ENCODE assay signal across 8 mouse cellular contexts in the genomic region with DNA sequence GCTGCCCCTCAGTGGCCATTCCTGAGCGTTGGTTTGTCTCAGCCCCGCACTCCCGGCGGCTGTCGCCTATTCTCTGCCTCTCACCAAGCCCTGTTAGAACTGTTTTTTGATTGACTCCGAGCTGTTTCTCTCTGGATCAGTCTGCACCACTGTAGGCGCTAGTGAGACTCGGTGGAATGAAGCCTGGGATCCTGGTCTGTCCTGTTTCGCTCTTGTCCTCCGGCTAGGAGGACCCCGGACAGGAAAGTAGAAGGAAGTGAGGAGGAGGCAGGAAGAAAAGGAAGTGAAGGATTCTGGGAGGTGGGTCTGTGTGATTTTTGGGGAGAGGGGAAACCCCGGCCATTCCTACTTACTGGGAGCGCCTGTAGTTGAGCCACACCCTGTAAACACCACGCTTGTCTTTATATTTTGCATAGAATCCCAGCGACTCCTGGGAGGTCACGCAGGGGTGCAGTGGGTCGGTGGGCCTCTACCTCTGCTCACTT. TPM values are rescaled to one million over a fixed set of nuclear protein-coding genes. Genes with fewer than 3 reads are reported as not detected.
DNase-seq lines count a peak whose midpoint lies in the region; ATAC-seq and TF ChIP-seq lines count a peak whose summit lies in the region.

No protein-coding gene starts in this region.

- peak; percentile 49 to 57 for DNase-seq in layer of hippocampus, postnatal 10 days (ENCODE audit: low spot score in 2 of 2)
- DNase-seq in layer of hippocampus, adult 9-11 months = no peak
- peak; percentile 67 for DNase-seq in forebrain, embryonic 10.5 days (ENCODE audit: extremely low spot score, low spot score)
- DNase-seq in liver, embryonic 13.5 days = no peak
- no peak for DNase-seq in spleen, postnatal 4 days (ENCODE audit: low spot score in 2 of 2)

- no peak for TF ChIP-seq POLR2A in bone marrow, adult 2 months (IDR thresholded peaks at IDR 0.05; ENCODE audit: borderline replicate concordance, control insufficient read depth, low read depth, low read length)
- TF ChIP-seq POLR2A in myocyte (IDR thresholded peaks at IDR 0.05; ENCODE audit: insufficient read length, low read depth) = peak; percentile 44

- under 1% methylated on average over 17 of the region's 17 CpGs for WGBS in bone marrow, adult 2 months
- WGBS in forebrain, embryonic 10.5 days = 0% methylated on average over 17 of the region's 17 CpGs
- under 1% methylated on average over 17 of the region's 17 CpGs for WGBS in hindbrain, embryonic 16.5 days
- 0% methylated on average over 17 of the region's 17 CpGs for WGBS in liver, embryonic 13.5 days (ENCODE audit: insufficient replicate concordance)

- ATAC-seq in hindbrain, embryonic 16.5 days = no peak
- ATAC-seq in liver, embryonic 13.5 days (ENCODE audit: low read depth) = peak; percentile 48

- H3K27me3 ChIP-seq in forebrain, embryonic 10.5 days (ENCODE audit: poor library complexity, severe bottlenecking) = peaks cover 37% of the 10 kb centered on the region
- H3K27me3 ChIP-seq in hindbrain, embryonic 16.5 days (replicated peaks; ENCODE audit: control insufficient read depth, insufficient read depth, low read length) = peaks cover 12% of the 10 kb centered on the region
- peaks cover 27% of the 10 kb centered on the region for H3K27me3 ChIP-seq in liver, embryonic 13.5 days
- H3K27me3 ChIP-seq in myocyte (ENCODE audit: control insufficient read depth, insufficient read depth, insufficient read length) = no peaks in the 10 kb centered on the region

- H3K27ac ChIP-seq in bone marrow, adult 2 months (ENCODE audit: control insufficient read depth, insufficient read depth, low read depth, low read length, poor library complexity) = peak overlapping the region; percentile 9; the same call in 1 of the 2 replicates
- peak overlapping the region; percentile 96 for H3K27ac ChIP-seq in forebrain, embryonic 10.5 days
- H3K27ac ChIP-seq in hindbrain, embryonic 16.5 days (ENCODE audit: low read depth, low read length) = peak overlapping the region; percentile 59
- H3K27ac ChIP-seq in liver, embryonic 13.5 days = peak overlapping the region; percentile 78

- H3K4me2 ChIP-seq in hindbrain, embryonic 16.5 days (ENCODE audit: low read length) = peak overlapping the region; percentile 73
- H3K4me2 ChIP-seq in liver, embryonic 13.5 days = peak overlapping the region; percentile 95
- peak overlapping the region; percentile 98 for H3K4me2 ChIP-seq in myocyte (ENCODE audit: low read depth)

- peak overlapping the region; percentile 63 for H3K4me3 ChIP-seq in bone marrow, adult 2 months (replicated peaks; ENCODE audit: control insufficient read depth, low read depth, low read length)
- H3K4me3 ChIP-seq in forebrain, embryonic 10.5 days = peak overlapping the region; percentile 84
- H3K4me3 ChIP-seq in hindbrain, embryonic 16.5 days (ENCODE audit: low read length) = peak overlapping the region; percentile 81
- peak overlapping the region; percentile 85 for H3K4me3 ChIP-seq in liver, embryonic 13.5 days (replicated peaks)
- peak overlapping the region; percentile 59 for H3K4me3 ChIP-seq in myocyte

- peaks cover 12% of the 10 kb centered on the region for H3K79me2 ChIP-seq in myocyte (ENCODE audit: control insufficient read depth, insufficient read depth)

- peak overlapping the region; percentile 53 for H3ac ChIP-seq in myocyte (ENCODE audit: control insufficient read depth, insufficient read length)

- H3K9me3 ChIP-seq in forebrain, embryonic 10.5 days = no peaks in the 10 kb centered on the region
- no peaks in the 10 kb centered on the region for H3K9me3 ChIP-seq in hindbrain, embryonic 16.5 days (ENCODE audit: control insufficient read depth, low read length)
- H3K9me3 ChIP-seq in liver, embryonic 13.5 days (replicated peaks) = no peaks in the 10 kb centered on the region

- TF ChIP-seq CTCF in bone marrow, adult 2 months (IDR thresholded peaks at IDR 0.05; ENCODE audit: control insufficient read depth, insufficient read depth, low read length) = no peak

- peaks cover 26% of the 10 kb centered on the region for H3K36me3 ChIP-seq in forebrain, embryonic 10.5 days (replicated peaks)
- H3K36me3 ChIP-seq in hindbrain, embryonic 16.5 days (ENCODE audit: control insufficient read depth, insufficient read depth, low read length) = peaks cover 6% of the 10 kb centered on the region
- peaks cover 13% of the 10 kb centered on the region for H3K36me3 ChIP-seq in liver, embryonic 13.5 days
- no peaks in the 10 kb centered on the region for H3K36me3 ChIP-seq in myocyte (ENCODE audit: control insufficient read depth, insufficient read depth)

- peak overlapping the region; percentile 47 for H3K9ac ChIP-seq in hindbrain, embryonic 16.5 days (ENCODE audit: low read depth, low read length)
- H3K9ac ChIP-seq in liver, embryonic 13.5 days = peak overlapping the region; percentile 80

- peaks cover 4% of the 10 kb centered on the region; the same call in 1 of the 2 replicates for H3K4me1 ChIP-seq in bone marrow, adult 2 months (ENCODE audit: control insufficient read depth, insufficient read depth, low read length)
- H3K4me1 ChIP-seq in forebrain, embryonic 10.5 days = peaks cover 47% of the 10 kb centered on the region
- peaks cover 23% of the 10 kb centered on the region for H3K4me1 ChIP-seq in hindbrain, embryonic 16.5 days (ENCODE audit: control insufficient read depth, insufficient read depth, low read depth, low read length)
- peaks cover 53% of the 10 kb centered on the region for H3K4me1 ChIP-seq in liver, embryonic 13.5 days (replicated peaks)

TF ChIP-seq in myocyte, 11 proteins besides CTCF, POLR2A, EP300 and RAD21:
- TF ChIP-seq POLR2AphosphoS2 (IDR thresholded peaks at IDR 0.05; ENCODE audit: insufficient read length, low read depth) (no peak), MYOD1 (IDR thresholded peaks at IDR 0.05; ENCODE audit: control insufficient read depth in 1 of 3, insufficient read length in 2 of 3, low read depth in 2 of 3) (no peak), REST (IDR thresholded peaks at IDR 0.05; ENCODE audit: insufficient read depth, insufficient read length) (no peak), TCF3 (IDR thresholded peaks at IDR 0.05; ENCODE audit: insufficient read length, low read depth) (no peak), TCF12 (IDR thresholded peaks at IDR 0.05; ENCODE audit: insufficient read depth, poor library complexity, severe bottlenecking) (no peak), MAX (IDR thresholded peaks at IDR 0.05; ENCODE audit: low read depth) (no peak), MYOG (IDR thresholded peaks at IDR 0.05; ENCODE audit: control insufficient read depth in 1 of 3, insufficient read depth in 1 of 3, insufficient read length in 2 of 3, low read depth in 2 of 3) (no peak), SRF (IDR thresholded peaks at IDR 0.05; ENCODE audit: control insufficient read depth, insufficient read length, low read depth) (no peak), E2F4 (IDR thresholded peaks at IDR 0.05; ENCODE audit: insufficient read depth) (no peak), CEBPB (IDR thresholded peaks at IDR 0.05; ENCODE audit: insufficient read depth, poor library complexity, severe bottlenecking) (no peak), USF1 (IDR thresholded peaks at IDR 0.05; ENCODE audit: low read depth) (no peak)

RNA-seq across cellular contexts. Expression of a gene that starts 0.7 kb away (rescaled TPM):
- total RNA-seq in layer of hippocampus, postnatal 10 days (2021) = 10 to 100 TPM; 12.1 to 12.2 TPM
- 2.6 and 6.7 TPM in 2 replicates for polyA plus RNA-seq in bone marrow, adult 2 months (2011; ENCODE audit: insufficient read depth, insufficient read length, low replicate concordance, missing spikeins)
- polyA plus RNA-seq in forebrain, embryonic 10.5 days (2016; fragmentation: Nextera tagmentation; extraction: Ambion mirVana) = 45.3 and 47.8 TPM in 2 replicates
- polyA plus RNA-seq in hindbrain, embryonic 16.5 days (2015; fragmentation: Nextera tagmentation; extraction: Ambion mirVana) = 34.1 and 39.5 TPM in 2 replicates
- polyA plus RNA-seq in liver, embryonic 13.5 days (2015; fragmentation: Nextera tagmentation; extraction: Ambion mirVana) = 3.7 and 4.0 TPM in 2 replicates
- 9.8 TPM for polyA plus RNA-seq in myocyte (2012; fragmentation: generic; extraction: Trizol)

RNA-seq across cellular contexts. Expression of a gene that starts 10.6 kb away (rescaled TPM):
- total RNA-seq in layer of hippocampus, postnatal 10 days (2021) = 10 to 100 TPM; 16.5 to 16.7 TPM
- polyA plus RNA-seq in bone marrow, adult 2 months (2011; ENCODE audit: insufficient read depth, insufficient read length, low replicate concordance, missing spikeins) = 17.1 and 36.8 TPM in 2 replicates
- 5.4 and 5.5 TPM in 2 replicates for polyA plus RNA-seq in forebrain, embryonic 10.5 days (2016; fragmentation: Nextera tagmentation; extraction: Ambion mirVana)
- 5.2 and 6.9 TPM in 2 replicates for polyA plus RNA-seq in hindbrain, embryonic 16.5 days (2015; fragmentation: Nextera tagmentation; extraction: Ambion mirVana)
- 6.1 TPM in 2 replicates for polyA plus RNA-seq in liver, embryonic 13.5 days (2015; fragmentation: Nextera tagmentation; extraction: Ambion mirVana)
- 37.4 TPM for polyA plus RNA-seq in myocyte (2012; fragmentation: generic; extraction: Trizol)

Comparison
In these comparisons a context has a peak if more than half of its experiments do, and no peak if none do; other contexts are left out.
1. DNase-seq: peak in layer of hippocampus, postnatal 10 days (2 of 2) and forebrain, embryonic 10.5 days (single experiment); none in layer of hippocampus, adult 9-11 months (single experiment), liver, embryonic 13.5 days (single experiment) and spleen, postnatal 4 days (0 of 2).
2. H3K27ac ChIP-seq: peak in every context shown above with its lines; median percentile 96 in forebrain, embryonic 10.5 days; 78 in liver, embryonic 13.5 days; 59 in hindbrain, embryonic 16.5 days; 9 in bone marrow, adult 2 months.
3. Peak in every context shown above with its lines, with median percentiles within 50 percentile points of each other: H3K4me3 ChIP-seq and H3K4me2 ChIP-seq.